Mouse (Mus musculus) forelimb bud, embryonic 11.5 days (tissue): Measurements from ENCODE around the gene Psmd13.
"Not testable (repeated sequence)": the region's sequence is repeated elsewhere in the genome, so short reads cannot be mapped to it uniquely, and the experiment has no call there.

Source experiments
- DNase-seq: peaks from one replicate; pipeline ENCODE4 v3.0.0-alpha.2; 2012; ENCODE audit warnings: low read depth, low spot score

Psmd13 gene

DNA sequence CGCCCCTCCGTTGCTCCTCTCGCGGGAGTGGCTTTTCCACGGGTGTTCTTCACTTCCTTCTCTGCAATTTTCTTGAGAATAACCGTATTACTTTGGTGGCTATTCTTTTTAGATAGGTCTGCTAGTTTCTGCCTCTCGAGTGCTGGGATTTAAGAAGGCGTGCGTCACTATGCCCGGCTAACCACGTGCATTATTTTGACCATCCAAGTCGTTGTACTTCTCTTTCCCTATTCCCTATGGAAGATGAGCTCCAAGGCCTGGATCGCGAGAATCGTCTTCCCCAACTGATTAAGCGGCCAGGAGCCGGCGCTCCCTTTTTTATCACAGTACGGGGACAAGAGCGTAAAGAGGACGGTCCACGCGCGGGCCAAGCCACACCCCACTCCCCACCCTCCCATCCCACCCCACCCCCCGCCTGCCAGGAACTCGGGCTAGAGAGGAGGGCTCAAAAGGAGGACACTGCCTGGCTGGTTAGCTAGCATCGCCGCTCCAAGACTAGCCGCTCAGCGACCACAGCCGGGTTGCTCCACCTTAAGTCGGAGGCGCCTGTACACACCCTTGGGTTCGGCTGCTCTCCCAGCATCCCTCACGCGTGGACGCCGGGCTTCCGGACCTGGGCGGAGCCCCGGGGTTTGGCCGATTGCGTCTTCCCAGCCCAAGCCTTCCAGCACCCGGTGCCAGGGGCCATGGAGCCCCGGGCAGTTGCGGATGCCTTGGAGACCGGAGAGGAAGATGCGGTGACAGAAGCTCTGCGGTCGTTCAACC, 24.8 kb upstream of the Psmd13 start, which contains the start of gene Ric8a:
Gene Ric8a, plus strand, starts transcription at position 173 of the 765 bp plus-strand sequence.
- peak; percentile 66 for DNase-seq

DNA sequence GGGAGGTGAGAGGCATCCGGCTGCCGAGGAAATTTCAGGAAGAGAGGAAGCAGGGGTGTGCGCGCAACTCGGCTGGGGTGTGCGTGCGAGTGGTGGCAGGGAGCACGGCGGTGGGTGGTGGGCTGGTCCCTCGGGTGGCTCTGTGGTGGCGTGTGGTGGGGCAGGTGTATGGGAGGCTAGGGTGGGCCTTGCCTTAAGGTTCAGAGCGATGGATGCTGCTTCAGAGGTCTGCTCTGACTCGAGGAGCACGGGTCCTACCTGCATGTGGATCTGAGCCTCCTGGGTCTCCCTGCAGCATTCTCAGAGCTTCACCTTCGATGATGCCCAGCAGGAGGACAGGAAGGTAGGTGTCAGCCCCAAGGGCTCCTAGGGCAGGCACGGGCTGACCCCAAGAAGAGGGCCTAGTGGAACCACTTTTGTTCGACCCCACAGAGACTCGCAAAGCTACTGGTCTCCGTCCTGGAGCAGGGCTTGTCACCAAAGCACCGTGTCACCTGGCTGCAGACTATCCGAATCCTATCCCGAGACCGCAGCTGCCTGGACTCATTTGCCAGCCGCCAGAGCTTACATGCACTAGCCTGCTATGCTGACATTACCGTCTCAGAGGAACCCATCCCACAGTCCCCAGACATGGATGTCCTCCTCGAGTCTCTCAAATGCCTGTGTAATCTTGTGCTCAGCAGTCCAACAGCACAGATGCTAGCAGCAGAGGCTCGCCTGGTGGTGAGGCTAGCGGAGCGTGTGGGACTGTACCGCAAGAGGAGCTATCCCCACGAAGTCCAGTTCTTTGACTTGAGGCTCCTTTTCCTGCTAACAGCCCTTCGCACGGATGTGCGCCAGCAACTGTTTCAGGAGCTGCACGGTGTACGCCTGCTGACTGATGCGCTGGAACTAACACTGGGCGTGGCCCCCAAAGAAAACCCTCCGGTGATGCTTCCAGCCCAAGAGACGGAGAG, 23.9 kb upstream of the Psmd13 start, which contains the start of gene Bet1l:
Gene Bet1l, minus strand, starts transcription at position 28 of the 956 bp plus-strand sequence.
- DNase-seq = no peak

DNA sequence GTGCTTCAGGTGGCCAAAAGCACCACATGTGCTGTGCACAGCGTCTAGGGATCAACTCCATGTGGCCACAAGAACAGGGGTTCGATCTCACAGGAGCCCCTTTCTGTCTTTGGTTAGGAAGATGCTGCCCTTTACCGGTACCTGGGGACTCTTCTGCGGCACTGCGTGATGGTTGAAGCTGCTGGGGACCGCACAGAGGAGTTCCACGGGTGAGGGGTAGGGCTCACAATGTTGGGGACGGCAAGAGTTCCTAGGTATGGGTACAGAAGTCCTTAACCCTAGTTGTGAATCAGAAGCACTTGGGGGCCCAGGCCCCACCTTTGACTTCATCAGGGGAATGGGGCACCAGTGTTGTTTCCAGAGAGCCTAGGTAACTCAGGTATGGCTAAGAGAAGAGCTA, 23.0 kb upstream of the Psmd13 start:
- no peak for DNase-seq

DNA sequence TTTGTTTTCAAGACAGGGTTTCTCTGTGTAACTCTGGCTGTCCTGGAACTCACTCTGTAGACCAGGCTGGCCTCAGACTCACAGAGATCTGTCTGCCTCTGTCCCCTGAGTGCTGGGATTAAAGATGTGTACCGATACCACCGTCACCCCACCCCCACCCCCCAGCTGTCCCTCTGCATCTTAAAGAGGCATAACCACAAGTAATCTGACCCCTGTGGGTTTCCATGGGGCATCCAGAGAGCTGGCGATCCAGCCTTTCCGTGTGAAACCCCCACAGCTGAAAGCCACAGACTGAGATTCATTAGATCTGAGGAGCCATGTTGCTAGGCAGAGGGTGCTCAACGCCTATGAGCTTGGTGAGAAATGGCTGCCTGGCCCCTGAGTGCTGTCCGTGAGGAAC, 21.8 kb upstream of the Psmd13 start:
- no peak for DNase-seq

DNA sequence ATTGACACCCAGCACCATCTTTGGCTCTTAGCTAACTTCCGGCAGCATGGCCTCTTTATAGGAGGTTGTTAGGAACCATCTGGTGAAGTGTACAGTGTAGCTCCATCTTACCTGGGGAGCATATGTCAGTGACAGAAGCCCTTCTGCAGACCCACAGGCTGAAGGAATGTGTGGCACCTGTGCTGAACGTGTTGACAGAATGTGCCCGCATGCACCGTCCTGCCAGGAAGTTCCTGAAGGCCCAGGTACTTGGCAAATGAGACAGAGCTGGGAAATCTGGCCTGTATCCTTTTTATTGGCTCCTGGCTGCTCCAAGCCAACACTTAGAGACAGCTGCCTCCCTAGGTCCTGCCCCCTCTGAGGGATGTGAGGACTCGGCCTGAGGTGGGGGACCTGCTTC, 21.0 kb upstream of the Psmd13 start:
- DNase-seq = no peak

DNA sequence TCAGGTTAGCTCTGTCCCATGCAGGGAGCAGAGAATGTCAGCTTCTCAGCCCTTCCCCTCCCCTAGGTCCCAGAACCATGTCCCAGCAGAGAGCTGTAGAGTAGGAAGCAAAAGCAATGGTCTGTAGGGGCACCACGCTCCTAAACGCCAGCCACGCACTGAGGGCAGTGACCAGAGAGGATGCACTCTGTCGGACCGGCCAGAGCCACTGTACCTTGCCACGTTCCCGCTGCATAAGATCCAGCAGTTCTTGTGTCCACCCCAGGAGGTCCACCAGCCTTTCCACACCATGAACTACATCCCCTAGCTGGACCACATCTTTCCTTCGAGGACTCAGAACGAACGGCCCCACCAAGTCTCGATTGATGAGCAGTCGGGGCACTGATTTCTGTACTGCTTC, 17.0 kb upstream of the Psmd13 start:
- DNase-seq = no peak

DNA sequence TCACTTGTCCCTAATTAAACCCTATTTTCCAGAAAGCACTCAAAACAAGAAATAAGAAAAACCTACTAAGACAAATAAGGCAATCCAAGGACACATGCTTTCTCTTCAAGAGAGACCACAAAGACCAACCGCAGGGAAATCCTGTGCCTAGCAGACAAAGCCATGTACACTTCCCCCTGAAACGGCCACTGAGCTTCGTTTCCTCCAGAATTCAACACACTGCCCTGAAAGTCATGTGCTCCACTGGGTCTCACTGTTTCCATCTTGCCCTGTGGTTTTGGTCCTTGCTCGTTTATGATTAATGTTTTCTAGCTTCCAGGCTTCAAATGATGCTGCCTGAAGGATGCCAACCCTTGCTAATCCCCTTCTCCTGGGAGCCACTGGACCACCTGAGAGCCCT, 7.5 kb upstream of the Psmd13 start:
- DNase-seq = no peak

DNA sequence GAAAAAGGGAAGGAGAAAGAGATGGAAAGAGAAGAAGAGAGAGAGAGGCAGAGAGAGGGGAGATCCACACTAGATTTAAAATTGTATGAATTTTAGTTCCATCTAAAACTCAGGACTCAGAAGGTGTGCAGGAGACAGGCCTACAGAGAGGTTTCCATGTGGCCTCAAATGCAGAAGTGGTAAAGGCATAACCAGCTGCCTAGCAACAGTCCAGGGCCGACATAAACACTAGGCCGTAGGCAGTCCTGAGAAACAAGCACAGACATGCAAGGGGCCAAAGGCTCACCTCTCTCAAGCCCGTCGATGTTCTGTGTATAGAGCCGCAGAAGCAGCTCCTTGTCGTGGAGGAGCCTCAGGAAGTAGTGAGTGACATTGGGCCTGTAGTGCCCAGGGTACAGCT, 4.4 kb upstream of the Psmd13 start:
- no peak for DNase-seq

DNA sequence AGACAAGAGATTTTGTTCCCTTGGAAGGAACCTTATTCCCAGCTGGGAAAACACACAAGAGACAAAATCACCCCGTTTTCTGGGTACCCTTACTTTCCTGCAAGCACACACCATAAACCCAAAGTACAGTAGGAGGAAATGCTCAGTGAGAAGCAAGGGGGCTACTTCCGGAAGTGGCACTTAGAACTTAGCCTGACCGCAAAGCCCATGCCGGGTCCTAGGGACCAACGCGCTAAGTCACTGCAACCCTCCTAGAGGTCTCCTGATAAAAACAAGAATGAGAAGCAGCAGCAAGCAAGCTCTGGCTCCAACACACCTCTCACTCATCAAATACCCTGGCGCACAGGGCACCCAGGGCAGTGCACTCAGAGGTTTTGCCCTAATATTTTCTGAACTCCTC, 2.4 kb upstream of the Psmd13 start:
- no peak for DNase-seq

DNA sequence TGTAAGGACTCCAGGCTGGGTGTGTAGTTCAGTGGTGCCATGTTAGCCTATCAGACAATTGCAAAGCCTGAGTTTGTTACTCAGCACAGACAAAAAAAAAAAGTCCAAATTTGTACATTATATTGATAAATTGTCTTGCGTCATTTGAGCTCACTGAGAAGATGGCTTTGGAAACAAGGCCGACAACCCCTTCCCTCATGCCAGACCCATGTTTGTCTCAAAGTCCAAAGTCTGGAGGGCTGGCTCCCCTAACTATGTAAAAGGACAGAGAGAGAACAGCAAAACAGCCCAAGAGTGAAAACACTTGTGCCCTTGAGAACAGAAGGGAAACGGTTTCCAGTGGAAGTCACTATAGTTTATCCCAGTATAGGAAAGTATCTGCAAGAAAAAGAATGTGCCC, 1.3 kb upstream of the Psmd13 start:
- DNase-seq = no peak

DNA sequence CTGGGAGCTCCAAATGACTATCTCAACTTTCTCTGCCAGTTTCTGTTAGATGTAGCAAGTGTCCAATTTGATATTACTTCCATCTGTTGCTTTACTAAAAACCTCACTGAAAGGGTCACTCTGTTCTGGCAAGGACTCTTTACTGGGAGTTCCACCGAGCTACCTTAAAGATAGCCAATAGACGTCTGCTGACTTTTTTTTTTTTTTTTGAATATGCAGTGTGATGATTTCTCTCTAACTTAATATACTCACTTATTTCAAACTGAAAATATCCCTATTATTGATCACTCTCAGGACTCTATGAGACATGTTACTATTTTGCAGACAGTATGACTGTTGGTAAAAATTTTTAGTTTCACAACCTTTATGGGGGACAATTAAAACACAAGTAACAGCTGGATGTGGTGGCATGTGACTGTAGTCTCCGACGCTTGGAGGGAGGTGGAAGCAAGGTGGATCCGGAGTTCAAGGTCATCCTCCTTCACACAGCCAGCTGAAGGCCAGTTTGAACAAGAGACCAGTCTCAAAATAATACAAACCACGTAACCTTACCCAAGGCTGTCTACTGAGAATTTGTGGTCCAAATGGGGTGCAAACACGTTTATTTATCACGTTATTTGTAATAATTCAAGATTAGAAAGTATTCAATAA, 778 bp upstream of the Psmd13 start:
- no peak for DNase-seq

DNA sequence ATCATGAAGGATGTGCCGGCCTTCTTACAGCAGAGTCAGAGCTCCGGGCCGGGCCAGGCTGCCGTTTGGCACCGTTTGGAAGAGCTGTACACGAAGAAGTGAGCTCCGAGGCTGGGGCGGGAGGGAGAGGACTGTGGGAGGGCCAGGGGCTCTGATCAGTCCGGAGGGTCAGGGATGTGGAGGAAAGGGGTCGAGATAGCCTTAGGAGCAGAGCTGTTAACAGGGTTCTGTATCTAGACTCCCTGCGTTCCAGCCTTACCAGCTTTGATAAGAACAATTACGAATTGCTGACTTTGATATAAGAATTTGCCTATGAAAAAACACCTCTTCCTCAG, 668 bp downstream of the Psmd13 start:
- no peak for DNase-seq

DNA sequence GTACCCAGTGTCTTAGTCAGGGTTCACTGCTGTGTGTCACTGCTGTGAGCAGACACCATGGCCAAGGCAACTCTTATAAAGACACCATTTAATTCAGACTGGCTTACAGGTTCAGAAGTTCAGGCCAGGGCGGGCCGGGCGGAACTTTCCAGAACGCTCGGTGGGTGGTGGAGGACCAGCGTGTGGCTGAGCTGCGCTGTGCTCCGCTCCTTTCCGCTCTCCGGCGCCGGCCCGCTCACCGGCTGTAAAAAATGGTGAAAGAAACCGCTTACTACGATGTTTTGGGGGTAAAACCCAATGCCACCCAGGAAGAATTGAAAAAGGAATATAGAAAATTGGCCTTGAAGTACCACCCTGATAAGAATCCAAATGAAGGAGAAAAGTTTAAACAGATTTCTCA, 8.9 kb downstream of the Psmd13 start:
- DNase-seq = not testable (repeated sequence)

DNA sequence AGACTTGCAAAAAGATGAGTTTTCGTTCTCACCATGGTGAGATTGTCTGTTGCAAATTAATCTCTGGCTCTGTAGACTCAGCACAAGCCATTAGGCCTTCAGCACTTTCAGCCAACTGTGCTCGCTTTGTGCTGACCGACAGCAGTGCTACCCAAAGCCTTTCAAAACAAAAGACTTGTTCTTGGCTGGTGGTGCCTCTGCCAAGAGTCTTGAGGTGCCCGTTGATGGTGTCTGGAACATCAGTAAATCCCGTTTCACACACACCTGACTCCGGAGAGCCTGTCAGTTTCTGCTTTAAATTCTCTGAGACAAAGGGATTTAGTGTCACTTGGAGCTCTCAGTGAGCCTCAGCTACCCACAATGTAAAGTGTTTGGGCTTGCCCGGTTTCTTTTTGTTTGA, 12.3 kb downstream of the Psmd13 start:
- no peak for DNase-seq

DNA sequence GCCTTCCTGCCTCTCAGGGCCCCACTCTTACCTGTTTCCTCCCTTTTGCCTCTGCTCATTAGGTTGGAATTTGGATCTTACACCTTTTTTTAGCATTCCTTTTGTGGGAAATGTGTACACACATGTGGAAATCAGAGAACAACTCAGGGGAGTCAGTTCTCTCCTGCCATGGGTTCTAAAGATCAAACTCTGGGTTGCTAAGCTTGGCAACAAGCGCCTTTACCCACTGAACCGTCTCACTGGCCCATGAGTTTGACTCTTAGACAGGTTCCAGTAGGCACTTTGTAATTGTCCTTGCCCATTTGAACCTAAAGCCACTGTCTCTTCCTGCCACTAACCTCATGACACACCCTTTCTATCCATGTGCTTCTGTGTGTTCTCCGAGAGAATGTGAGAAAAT, 12.8 kb downstream of the Psmd13 start:
- DNase-seq = no peak

DNA sequence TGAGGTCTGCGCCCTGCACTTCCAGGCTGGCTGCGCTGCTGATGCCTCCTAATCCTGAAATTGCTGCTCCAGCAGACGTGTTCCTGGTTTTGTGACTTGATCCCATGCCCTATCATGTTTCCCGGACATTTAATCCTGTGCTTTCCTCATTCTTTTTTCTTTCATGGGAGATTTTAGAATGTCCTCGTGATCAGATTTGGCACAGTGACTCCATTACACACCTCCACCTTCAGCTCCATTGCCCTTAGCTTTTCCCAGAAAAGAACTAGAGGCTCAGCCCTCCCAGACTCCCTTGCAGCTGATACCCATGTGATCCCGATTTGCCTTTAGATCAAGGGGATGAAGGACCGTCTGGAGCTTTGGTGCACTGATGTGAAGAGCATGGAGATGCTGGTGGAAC, 16.1 kb downstream of the Psmd13 start:
- DNase-seq = no peak

DNA sequence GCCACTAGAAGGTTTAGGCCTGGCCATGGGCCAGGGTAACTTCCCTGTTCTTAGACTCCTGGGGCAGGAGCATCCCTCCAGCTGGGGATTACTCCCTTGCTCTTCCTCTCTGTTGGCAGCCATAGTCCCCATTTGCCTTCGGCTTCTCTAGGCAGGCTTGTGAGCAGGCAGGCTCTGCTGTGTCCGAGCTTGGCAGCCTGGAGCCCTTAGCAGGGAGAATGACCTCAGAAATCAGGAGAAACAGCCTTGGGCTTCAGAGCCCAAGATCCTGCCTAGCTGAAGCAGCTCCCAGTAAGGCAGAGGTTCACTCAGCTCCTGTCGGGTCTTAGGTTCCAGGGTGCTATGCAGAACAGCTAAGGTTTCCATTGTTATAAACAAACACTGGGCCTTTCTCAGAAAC, 17.4 kb downstream of the Psmd13 start:
- no peak for DNase-seq

DNA sequence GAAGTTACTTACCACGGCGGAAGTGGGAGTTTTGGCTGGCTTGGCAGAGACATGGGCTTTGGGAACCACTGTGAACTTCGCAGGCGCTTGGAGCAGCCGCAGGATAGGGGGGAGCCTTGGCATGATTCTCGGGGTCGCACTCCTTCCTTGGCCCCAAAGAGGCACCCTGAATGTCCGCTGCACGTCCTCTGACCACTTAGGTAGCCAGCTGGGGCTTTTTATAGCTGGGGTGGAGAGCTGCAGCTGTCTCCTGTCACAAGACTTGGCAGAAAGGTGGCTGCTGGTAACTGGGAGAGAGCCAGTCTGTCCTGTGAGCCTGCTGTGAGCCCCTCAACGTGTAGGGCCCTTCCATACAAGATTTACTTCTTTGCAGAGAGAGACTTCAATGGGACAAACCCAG, 18.5 kb downstream of the Psmd13 start, which contains the start of gene Cox8b:
Gene Cox8b, minus strand, starts transcription at position 227 of the 400 bp plus-strand sequence.
- no peak for DNase-seq

DNA sequence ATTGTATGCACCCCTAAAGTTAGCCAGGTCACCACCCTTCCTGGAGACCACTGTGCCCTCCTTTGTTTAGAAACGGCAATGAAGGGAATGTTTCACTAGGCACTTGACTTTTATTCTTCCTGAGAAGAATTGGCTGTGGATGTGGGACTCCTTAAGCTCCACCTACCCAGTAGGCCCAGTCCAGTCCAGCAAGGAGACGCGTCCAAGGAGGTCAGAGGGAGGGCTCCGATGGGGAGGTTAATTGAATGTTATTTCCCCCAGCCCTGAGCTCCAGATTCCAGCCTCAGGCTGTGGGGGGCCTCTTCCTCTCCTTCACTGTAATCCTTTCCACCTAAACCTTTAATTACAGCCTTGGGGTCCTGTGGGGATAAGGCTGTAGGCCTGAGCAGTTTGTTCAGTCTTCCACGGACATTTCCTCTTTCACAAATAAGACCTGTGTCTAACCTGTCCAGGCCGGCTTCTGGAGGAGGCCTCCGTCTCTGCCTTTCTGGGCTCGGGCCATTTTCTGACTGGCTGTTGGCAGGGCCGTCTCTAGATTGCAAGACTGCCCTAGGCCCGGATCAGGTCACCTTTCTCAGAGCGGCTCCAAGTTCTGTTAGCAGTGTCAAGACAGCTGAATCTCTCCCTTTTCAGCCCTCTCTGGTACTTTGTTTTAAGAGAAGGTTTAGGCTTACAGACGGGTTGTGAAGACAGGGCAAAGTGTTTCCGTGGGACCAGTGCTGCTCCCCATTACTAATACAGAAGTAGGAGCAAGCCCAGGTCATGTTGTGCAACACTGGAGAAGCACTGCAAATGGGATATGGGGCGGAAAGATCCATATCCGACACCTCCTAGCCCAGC, 20.5 kb downstream of the Psmd13 start:
- no peak for DNase-seq

DNA sequence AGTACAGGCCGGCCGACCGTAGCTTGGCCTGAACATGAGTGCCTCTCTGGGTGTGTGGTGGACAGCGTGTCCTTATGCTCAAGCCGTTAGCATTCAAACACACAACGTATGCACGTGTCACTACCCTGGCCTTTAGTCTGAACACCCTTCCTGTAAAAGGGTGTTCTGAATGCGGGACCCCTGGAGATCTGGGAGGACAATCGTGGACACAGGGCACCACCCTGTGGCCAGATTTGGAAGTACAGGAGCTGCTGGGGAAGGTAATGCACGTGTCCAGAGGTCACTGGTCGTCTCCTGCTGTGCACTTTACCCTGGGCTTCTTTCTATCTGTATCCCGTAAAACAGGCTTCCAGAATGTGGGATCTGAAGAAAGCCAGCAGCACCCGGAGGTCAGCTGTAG, 21.4 kb downstream of the Psmd13 start:
- DNase-seq = peak; percentile 81

DNA sequence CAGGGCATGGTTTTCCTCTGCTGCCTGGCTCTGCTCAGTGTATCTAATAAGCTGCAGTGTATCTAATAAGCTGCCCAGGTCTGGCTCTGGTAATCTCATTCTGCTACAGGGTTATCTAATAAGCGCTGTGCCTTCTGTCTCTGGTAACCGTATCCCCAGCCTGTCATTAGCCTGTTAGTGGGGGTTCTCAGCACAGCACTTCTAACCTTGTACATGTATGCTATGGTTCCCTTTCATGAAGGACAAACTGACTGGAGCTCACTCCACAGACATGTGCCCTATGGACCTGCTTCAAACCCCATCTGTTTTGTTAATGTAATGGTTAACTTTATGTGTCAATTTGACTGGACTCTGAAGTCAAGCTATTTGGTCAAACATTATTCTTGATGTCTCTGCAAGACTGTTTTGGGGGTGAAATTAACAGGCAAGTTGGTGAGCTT, 23.9 kb downstream of the Psmd13 start:
- DNase-seq = no peak
